Mouse (Mus musculus): ENCODE measurements around the gene Cfap54.

DNA sequence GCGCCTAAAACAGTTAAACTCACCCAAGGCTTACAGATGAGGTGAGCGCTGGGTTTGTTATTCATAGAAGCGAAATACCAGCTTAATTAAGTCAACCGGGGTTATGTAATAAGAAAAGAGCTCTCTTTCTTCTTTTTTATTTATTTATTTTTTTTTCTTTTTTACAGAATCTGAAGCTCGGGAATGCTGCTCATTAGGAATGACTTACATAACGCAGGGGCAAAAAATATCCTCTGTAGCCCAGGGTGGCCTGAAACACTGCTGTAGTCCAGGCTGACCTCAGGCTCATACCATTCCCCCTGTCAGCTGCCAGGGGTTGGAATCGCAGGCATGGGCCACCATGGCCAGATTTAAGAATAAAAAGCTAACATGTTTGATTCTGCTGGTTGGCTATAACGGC, 5.6 kb downstream of the Cfap54 start:
- TF ChIP-seq CTCF (IDR thresholded peaks at IDR 0.05; ENCODE audit: low read depth, low read length) (no peak), GATA1 (IDR thresholded peaks at IDR 0.05; ENCODE audit: borderline replicate concordance, low read length) (no peak), POLR2AphosphoS5 (IDR thresholded peaks at IDR 0.05; ENCODE audit: insufficient replicate concordance, low read depth, low read length) (no peak), TAL1 (conservative IDR thresholded peaks at IDR 0.05; ENCODE audit: low read depth, low read length) (no peak), GATA2 (IDR thresholded peaks at IDR 0.05; ENCODE audit: borderline replicate concordance, low read depth, low read length) (no peak)
